ENCODE assay signal across 20 mouse cellular contexts in the genomic region with DNA sequence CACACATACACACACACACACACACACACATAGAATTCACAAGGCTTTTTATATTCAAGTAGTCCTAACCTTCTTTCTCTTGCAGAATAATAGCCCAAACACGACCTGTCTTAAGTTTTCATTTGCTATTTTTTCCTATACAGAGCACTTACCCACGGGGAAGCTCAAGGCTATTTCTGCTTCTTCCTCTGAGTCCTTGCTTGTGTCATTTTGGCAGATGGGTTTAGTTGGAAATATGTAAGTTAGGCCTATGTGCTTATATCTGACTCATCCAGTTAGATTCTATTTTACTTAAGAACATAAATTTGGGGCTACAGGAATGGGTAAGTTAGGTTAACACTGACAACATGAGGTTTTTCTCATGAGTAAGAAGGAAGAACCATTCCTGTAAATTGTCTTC.
"Had no signal": no experiment of that assay in that cellular context is flagged by ENCODE, and none has a peak within 500 bp of the region (broad histone marks: within the 10 kb centered on the region; RNA-seq: fewer than 3 reads in every experiment).

No protein-coding gene starts in this region.

- ATAC-seq: forebrain, embryonic 13.5 days; forebrain, embryonic 14.5 days; forebrain, embryonic 15.5 days; forebrain, embryonic 16.5 days; forebrain, postnatal 0 days had no signal

- DNase-seq: cerebellum, adult 9-10 months; cerebellum, adult 9-11 months; cerebellum, postnatal 10 days; cerebellum, postnatal 14 days; cerebellum, postnatal 25 days; cerebellum, postnatal 36 days; embryo, embryonic 11 days; forebrain, postnatal 0 days; gastrocnemius, adult 2 months; gastrocnemius, postnatal 10 days; gastrocnemius, postnatal 14 days; gastrocnemius, postnatal 25 days; gastrocnemius, postnatal 36 days; heart, adult 11 months; heart, adult 18-20 months; heart, adult 2 months had no signal
